Mouse (Mus musculus) skeletal muscle tissue, adult 2 months (tissue): Measurements from ENCODE around the gene Tnfrsf21.
A peak's percentile ranks its signal among the peaks of the same experiment; 100 is the strongest.

Source experiments
- DNase-seq: peaks from one replicate; pipeline ENCODE4 v3.0.0-alpha.2; 2012; ENCODE audit warnings: low read depth, low spot score

The Tnfrsf21 gene

DNA sequence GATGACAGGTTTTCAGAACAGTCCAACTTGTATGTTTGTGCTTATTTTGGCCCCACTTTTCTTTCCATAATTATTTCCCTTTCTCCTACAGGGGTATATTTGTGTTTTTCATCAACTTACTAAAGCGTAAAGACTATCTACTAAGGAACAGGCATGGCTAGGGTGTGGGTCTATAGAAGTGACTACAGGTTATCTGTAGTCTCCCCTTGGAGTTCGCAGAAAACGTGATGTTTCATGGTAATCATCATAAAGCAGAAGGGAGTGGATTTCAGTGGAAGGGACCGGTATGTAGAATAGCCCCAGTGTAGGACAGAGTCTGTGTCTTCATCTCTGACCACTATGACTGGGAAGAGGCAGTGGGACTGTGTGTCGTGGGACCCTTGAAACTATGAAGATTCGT is 8.7 kb downstream of the Tnfrsf21 start:
- no peak for DNase-seq

DNA sequence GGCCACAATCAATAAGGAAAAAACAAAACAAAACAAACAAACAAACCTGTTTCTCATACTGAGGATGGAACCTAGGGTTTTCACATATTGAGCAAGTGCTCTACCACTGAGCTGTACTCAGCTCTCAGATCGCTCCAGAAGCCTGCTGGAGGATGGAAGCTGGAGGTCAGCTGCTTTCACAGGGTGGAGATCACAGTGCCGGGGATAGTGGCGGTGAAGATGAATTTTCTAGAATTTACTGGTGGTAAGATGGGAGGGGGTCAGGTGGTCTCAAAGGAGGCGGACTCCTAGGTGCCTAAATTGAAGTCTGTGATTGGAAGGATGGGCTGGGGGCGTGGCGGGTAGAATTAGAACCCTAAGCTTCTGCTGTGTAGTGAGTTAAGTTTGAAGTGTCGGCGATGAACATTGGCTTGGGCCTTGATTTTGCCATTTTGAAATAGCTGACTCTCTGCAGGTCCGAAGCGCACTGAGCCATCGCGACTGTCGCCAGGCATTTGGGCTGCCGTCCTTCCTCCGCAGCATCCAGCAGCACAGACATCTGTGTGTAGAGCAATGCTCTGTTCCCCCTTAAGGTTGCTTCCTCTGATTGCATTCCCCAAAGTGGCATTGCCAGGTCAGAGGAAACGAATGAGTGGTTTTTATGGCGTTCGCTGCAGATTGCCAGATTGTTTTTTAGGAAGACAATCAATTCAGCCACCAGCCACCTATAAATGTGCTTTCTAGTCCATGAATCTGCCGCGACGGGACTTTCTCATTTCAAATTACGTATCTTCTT is 9.7 kb downstream of the Tnfrsf21 start:
- no peak for DNase-seq

DNA sequence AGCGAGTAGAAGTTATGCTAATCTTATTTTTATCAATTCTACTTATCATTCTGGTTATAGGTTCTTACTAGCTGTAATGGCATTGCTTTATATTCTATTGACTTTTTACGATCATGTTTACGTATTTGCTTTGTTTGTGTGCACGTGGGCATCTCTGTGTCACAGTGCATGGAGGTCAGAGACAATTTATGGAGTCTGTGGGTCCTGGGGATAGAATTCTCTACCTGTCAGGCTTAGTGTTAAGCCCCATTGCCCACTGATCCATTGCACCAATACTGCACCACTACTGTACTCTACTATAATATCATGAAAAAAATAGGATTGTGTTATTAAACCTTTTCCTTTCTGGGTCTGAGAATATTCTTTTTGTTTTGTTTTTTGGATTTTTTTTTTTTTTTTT is 10.4 kb downstream of the Tnfrsf21 start:
- DNase-seq = no peak

- no peak for DNase-seq
Measured at GRCm38 (mm10) chr17:43029546-43029945, 13.2 kb downstream of the Tnfrsf21 start.

GRCm38 (mm10) chr17:43030290-43030689 is 13.9 kb downstream of the Tnfrsf21 start:
- DNase-seq = no peak

- no peak for DNase-seq
Measured at GRCm38 (mm10) chr17:43032489-43033036, 16.2 kb downstream of the Tnfrsf21 start.

GRCm38 (mm10) chr17:43035386-43035785 is 19.0 kb downstream of the Tnfrsf21 start:
- DNase-seq = no peak

GRCm38 (mm10) chr17:43036058-43036757 is 19.9 kb downstream of the Tnfrsf21 start:
- DNase-seq = peak; percentile 46

DNA sequence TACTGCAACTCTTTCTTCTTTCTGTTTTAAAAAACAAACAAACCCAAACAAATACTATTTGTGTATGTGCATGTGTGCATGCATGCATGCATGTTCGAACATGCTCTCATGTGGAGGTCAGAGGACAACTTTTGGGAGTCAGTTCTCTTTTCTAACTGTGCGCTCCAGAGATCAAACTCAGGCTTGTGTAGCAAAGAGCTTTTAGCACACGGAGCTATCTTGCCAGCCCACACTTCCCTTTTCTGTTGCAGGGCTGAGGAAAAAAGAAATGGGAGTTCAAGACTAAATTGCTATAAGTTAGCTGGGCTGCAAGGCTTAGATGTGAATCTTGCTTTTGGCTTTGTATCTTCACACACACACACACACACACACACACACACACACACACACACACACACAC is 24.2 kb downstream of the Tnfrsf21 start:
- no peak for DNase-seq

- DNase-seq = no peak
Measured at GRCm38 (mm10) chr17:43050619-43051018, 34.3 kb downstream of the Tnfrsf21 start.

GRCm38 (mm10) chr17:43052791-43053190 is 36.4 kb downstream of the Tnfrsf21 start:
- DNase-seq = no peak

DNA sequence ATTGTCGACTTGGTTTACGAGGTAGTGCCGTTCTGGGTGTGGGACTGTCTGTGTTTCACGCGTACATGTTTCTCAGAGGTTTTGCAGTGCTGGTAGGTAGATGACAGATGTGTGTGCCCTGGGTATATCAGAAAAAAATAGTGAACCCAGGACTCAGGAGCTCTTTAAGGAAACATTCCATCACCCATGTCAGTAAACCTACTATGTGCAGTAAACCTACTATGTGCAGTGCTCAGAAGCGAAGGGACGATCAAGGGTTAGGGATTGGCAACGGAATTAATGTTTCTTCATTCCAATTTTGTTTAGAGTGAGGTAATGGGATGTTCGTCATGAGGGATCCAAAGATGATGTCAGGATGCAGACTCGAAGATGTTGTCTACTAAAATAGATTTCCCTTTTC is 37.6 kb downstream of the Tnfrsf21 start:
- no peak for DNase-seq

- no peak for DNase-seq
Measured at GRCm38 (mm10) chr17:43058277-43059025, 42.1 kb downstream of the Tnfrsf21 start.

GRCm38 (mm10) chr17:43064705-43065104 is 48.4 kb downstream of the Tnfrsf21 start:
- DNase-seq = no peak

GRCm38 (mm10) chr17:43068846-43069553 is 52.6 kb downstream of the Tnfrsf21 start:
- no peak for DNase-seq

- no peak for DNase-seq
Measured at GRCm38 (mm10) chr17:43070946-43071345, 54.6 kb downstream of the Tnfrsf21 start.

DNA sequence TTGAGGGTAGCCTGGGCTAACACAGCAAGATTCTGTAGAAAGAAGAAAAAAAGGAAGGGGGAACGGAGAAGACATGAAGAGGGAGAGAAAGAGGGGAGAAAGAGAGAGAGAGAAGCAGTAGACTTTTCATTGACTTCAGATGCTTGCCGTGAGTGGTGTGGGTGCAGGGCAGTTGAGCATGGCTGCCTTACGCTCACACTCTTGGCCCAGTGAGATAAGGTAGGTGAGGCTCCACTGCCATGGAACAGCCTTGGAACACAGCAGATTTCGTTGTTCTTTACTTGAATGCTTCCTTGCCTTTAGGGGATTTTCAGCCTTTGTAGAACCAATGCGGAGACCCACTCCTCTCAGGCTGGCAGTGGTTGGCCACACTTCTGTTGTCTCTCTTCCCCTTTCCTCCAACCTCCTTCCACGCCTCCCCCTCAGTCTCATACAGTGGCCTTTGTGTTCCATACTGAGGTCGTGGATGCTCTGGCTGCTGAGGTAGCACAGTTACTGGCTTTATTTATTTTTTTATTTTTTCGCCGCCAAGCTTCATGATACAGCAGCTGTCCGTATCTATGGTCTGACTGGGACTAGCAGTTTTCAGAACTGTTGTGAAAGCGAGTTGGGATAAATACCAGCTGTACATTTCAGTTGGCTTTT is 55.9 kb downstream of the Tnfrsf21 start:
- DNase-seq = peak; percentile 25

DNA sequence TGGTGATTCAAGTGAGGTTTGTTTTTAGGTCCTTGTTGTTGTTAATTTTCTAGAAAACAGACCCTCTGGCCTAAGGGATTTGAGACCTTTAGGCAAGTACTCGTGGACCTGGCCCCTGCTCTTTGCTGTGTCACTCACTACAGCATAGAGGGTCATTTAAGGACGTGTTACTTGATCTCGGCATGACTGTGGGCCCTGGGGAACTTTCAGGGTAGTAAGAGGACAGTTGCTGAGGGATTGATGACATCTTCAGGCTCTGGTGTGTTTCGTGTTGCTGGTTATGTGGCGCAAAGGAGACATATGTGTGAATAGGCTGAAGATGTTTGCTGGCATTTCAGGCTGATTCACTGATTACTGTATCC is 56.4 kb downstream of the Tnfrsf21 start:
- peak; percentile 91 for DNase-seq

GRCm38 (mm10) chr17:43074391-43074790 is 58.0 kb downstream of the Tnfrsf21 start:
- no peak for DNase-seq

- DNase-seq = no peak
Measured at GRCm38 (mm10) chr17:43075100-43075499, 58.7 kb downstream of the Tnfrsf21 start.

GRCm38 (mm10) chr17:43075937-43076336 is 59.6 kb downstream of the Tnfrsf21 start:
- DNase-seq = no peak
